Mouse (Mus musculus) kidney, embryonic 15.5 days (tissue): ENCODE measurements around the gene Ephb1. TPM values are rescaled to one million over a fixed set of nuclear protein-coding genes. Genes with fewer than 3 reads are reported as not detected.

Experiments
- ATAC-seq: fragments of 200-750 bp; cut with Nextera tagmentation; replicated peaks from 2 replicates; pipeline ENCODE4 v1.8.0; 2017; ENCODE audit warnings: moderate TSS enrichment; ENCODE audit not compliant: low FRiP score
- H3K27ac ChIP-seq: fragments of 300-500 bp; sonication (generic); 2 replicates; pipeline ENCODE4 v1.5.1; 2015; ENCODE audit warnings: mild to moderate bottlenecking, inconsistent platforms
- H3K27me3 ChIP-seq: fragments of 300-500 bp; sonication (generic); 2 replicates; pipeline ENCODE4 v1.6.1; 2015; ENCODE audit warnings: inconsistent platforms
- H3K36me3 ChIP-seq: fragments of 300-500 bp; sonication (generic); 2 replicates; pipeline ENCODE4 v1.6.1; 2015; ENCODE audit warnings: inconsistent platforms
- H3K4me1 ChIP-seq: fragments of 300-500 bp; sonication (generic); 2 replicates; pipeline ENCODE4 v1.6.1; 2015; ENCODE audit warnings: inconsistent platforms
- H3K4me2 ChIP-seq: fragments of 300-500 bp; sonication (generic); 2 replicates; pipeline ENCODE4 v1.6.1; 2015; ENCODE audit warnings: moderate library complexity, mild to moderate bottlenecking, inconsistent platforms
- H3K4me3 ChIP-seq: fragments of 300-500 bp; sonication (generic); replicated peaks from 2 replicates; pipeline ENCODE4 v1.5.1; 2015; ENCODE audit warnings: mild to moderate bottlenecking, inconsistent platforms
- H3K9ac ChIP-seq: fragments of 300-500 bp; sonication (generic); 2 replicates; pipeline ENCODE4 v1.6.1; 2015; ENCODE audit warnings: mild to moderate bottlenecking, inconsistent platforms
- H3K9me3 ChIP-seq: fragments of 300-500 bp; sonication (generic); replicated peaks from 2 replicates; pipeline ENCODE4 v1.6.1; 2016; ENCODE audit warnings: inconsistent platforms
- WGBS: fragments of 180-500 bp; shearing (Covaris S2); methylation state at CpG from one replicate; pipeline ENCODE4 v1.1.7; 2015; ENCODE audit warnings: mixed read lengths; 5-methylcytosine and 5-hydroxymethylcytosine counted together
- polyA plus RNA-seq: library from polyadenylated mRNA; unstranded; fragments of >200 nt; fragmentation: Nextera tagmentation; extraction: Ambion mirVana; gene quantifications from 2 replicates; pipeline ENCODE4 v1.2.1, GENCODE M21; 2015

Gene Ephb1
- polyA plus RNA-seq, 1 experiment from 2014 or later = 4.8 TPM

GRCm38 (mm10) chr9:102181276-102181675 lies 173.2 kb downstream of the Ephb1 start:
- Histone ChIP-seq H3K4me3 (no peak overlapping the region), H3K4me2 (no peak overlapping the region), H3K4me1 (peaks cover 16% of the 10 kb centered on the region), H3K9ac (no peak overlapping the region), H3K27ac (no peak overlapping the region), H3K36me3 (no peaks in the 10 kb centered on the region), H3K9me3 (no peaks in the 10 kb centered on the region), H3K27me3 (no peaks in the 10 kb centered on the region)
- WGBS = 51% methylated on average over 3 of the region's 3 CpGs
- ATAC-seq = no peak; the same call in 1 of the 2 replicates

DNA sequence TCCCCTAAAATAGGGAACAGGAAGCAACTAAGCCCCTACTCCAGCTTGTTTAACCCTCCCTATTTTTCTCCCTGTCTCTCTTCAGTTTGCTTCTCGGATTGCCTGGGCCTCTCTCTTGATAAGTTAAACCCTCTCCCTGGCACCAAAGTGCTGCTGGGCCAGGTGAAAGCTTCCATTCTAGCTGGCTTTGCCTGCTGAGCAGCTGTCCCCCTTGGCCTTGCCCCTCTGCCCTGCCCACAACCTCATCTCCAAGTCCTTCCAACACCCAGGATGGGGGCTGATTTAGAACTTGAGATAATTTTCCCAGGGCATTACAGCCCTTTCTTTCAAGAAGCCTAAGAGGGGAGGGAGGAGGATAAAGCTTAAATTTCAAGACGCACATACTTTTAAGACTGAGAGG lies 174.0 kb downstream of the Ephb1 start:
- no peak overlapping the region for H3K4me3 ChIP-seq
- peaks cover 16% of the 10 kb centered on the region for H3K4me1 ChIP-seq
- H3K9me3 ChIP-seq = no peaks in the 10 kb centered on the region
- no peaks in the 10 kb centered on the region for H3K27me3 ChIP-seq
- 37% methylated on average over 2 of the region's 2 CpGs for WGBS
- no peak overlapping the region for H3K9ac ChIP-seq
- no peak overlapping the region for H3K4me2 ChIP-seq
- H3K27ac ChIP-seq = no peak overlapping the region
- ATAC-seq = no peak
- no peaks in the 10 kb centered on the region for H3K36me3 ChIP-seq

DNA sequence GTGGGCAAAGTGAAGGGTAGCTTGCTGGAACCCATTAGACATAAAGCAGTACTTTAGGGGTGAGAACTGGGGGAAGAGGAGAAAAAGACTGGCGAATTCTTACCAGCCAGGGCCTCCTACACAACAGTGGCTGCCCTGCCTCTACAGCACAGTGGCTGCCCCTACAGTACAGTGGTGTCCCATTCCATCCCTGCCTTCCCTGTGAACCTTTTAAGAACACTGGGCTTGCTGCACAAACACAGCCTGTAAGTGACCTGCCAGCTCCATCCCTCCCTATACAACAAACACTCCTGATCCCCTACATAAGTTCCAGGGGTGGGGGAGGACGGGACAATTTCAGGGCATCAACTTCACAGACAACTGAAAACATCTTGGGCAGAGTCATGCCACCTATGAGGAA lies 174.4 kb downstream of the Ephb1 start:
- 51% methylated on average over 2 of the region's 2 CpGs for WGBS
- no peak overlapping the region for H3K27ac ChIP-seq

DNA sequence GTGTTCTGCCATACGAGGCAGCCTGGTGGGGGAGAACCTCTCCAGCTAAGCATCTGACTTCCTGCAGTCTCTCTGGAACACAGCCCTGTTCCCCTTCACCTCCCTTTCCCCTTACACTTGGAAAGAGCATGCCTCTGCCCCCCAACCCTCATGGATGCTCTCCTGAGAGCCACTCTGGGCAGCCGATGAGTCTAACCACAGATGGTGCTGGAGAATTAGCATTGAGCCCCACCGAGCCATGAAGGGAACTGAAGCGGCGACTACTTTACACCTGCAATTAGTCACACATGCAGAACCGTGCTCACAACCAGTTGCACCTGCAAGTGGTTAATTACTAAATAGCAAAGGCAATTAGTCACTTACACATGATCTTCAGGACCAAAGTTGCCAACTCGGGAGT lies 184.8 kb downstream of the Ephb1 start:
- ATAC-seq = no peak
- Histone ChIP-seq H3K9me3 (no peaks in the 10 kb centered on the region), H3K27me3 (peaks cover 6% of the 10 kb centered on the region; the same call in 1 of the 2 replicates), H3K27ac (no peak overlapping the region), H3K36me3 (no peaks in the 10 kb centered on the region), H3K9ac (no peak overlapping the region), H3K4me2 (no peak overlapping the region), H3K4me1 (no peaks in the 10 kb centered on the region), H3K4me3 (no peak overlapping the region)
- WGBS = 44% methylated on average over 7 of the region's 7 CpGs

More for the DNA sequence above, 174.4 kb downstream of the Ephb1 start:
- Histone ChIP-seq H3K9me3 (no peaks in the 10 kb centered on the region), H3K4me2 (no peak overlapping the region), H3K9ac (no peak overlapping the region), H3K4me1 (peaks cover 16% of the 10 kb centered on the region), H3K4me3 (no peak overlapping the region), H3K27me3 (no peaks in the 10 kb centered on the region), H3K36me3 (no peaks in the 10 kb centered on the region)
- no peak for ATAC-seq

GRCm38 (mm10) chr9:102155876-102156275 lies 198.6 kb downstream of the Ephb1 start:
- Histone ChIP-seq H3K27me3 (no peaks in the 10 kb centered on the region), H3K4me1 (peaks cover 7% of the 10 kb centered on the region; the same call in 1 of the 2 replicates), H3K9ac (no peak overlapping the region), H3K9me3 (no peaks in the 10 kb centered on the region), H3K4me2 (no peak overlapping the region), H3K4me3 (no peak overlapping the region), H3K27ac (no peak overlapping the region), H3K36me3 (no peaks in the 10 kb centered on the region)
- WGBS = 52% methylated on average over 3 of the region's 3 CpGs
- no peak for ATAC-seq

GRCm38 (mm10) chr9:102139181-102139580 lies 215.3 kb downstream of the Ephb1 start:
- Histone ChIP-seq H3K27me3 (no peaks in the 10 kb centered on the region), H3K27ac (no peak overlapping the region), H3K4me1 (no peaks in the 10 kb centered on the region), H3K36me3 (no peaks in the 10 kb centered on the region), H3K4me3 (no peak overlapping the region), H3K9ac (no peak overlapping the region), H3K9me3 (no peaks in the 10 kb centered on the region), H3K4me2 (no peak overlapping the region)
- WGBS = 94% methylated on average over 4 of the region's 4 CpGs
- no peak for ATAC-seq

DNA sequence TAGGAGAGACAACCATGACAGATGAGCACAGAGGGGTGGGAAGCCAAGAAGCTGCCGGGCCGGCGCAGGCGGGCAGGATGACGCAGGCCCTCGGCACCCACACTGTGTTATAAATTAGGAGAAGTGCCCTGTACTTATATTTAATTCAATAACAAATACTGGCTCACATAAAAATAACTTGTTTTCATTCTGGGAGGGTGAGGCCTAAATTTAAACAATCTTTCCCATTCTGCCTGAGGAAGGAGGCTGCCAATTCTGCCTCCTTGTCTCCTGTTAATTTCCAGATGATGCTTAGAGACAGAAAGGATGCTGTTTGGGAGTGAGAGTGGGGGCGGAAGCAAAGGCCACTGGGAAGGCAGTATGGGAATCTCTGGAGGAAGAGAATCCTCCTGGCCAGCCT lies 215.8 kb downstream of the Ephb1 start:
- no peak overlapping the region for H3K9ac ChIP-seq
- no peak overlapping the region for H3K27ac ChIP-seq
- no peaks in the 10 kb centered on the region for H3K4me1 ChIP-seq
- ATAC-seq = no peak
- H3K9me3 ChIP-seq = no peaks in the 10 kb centered on the region
- H3K4me2 ChIP-seq = no peak overlapping the region
- 83% methylated on average over 7 of the region's 7 CpGs for WGBS
- no peaks in the 10 kb centered on the region for H3K36me3 ChIP-seq
- no peak overlapping the region for H3K4me3 ChIP-seq
- no peaks in the 10 kb centered on the region for H3K27me3 ChIP-seq

GRCm38 (mm10) chr9:102138187-102138586 lies 216.3 kb downstream of the Ephb1 start:
- no peaks in the 10 kb centered on the region for H3K9me3 ChIP-seq
- H3K4me3 ChIP-seq = no peak overlapping the region
- no peaks in the 10 kb centered on the region for H3K36me3 ChIP-seq
- H3K27ac ChIP-seq = no peak overlapping the region
- ATAC-seq = no peak
- H3K9ac ChIP-seq = no peak overlapping the region
- no peak overlapping the region for H3K4me2 ChIP-seq
- H3K4me1 ChIP-seq = no peaks in the 10 kb centered on the region
- H3K27me3 ChIP-seq = no peaks in the 10 kb centered on the region

DNA sequence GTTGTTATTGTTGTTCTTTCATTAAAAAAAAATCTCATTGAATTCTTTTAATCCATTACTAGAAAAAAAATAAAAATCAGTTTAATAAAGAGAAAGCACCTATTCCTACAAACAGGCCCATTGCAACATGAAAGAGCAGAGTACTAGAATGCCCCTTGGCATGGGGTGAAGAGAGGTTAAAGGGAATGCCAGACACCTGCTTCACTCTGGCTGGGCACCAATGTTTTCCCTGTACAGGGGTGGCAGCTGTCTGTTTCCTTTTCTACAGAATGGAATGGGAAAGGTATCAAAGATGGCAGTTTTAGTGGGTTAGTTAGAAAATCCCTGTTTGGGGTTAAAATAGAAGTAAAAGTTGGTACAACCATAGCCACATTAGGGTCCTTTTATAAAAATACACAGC lies 224.0 kb downstream of the Ephb1 start:
- Histone ChIP-seq H3K4me1 (peaks cover 10% of the 10 kb centered on the region), H3K4me3 (no peak overlapping the region)
- ATAC-seq = no peak

GRCm38 (mm10) chr9:102126510-102126909 lies 228.0 kb downstream of the Ephb1 start:
- ATAC-seq = no peak

More for the DNA sequence above, 224.0 kb downstream of the Ephb1 start:
- no peak overlapping the region for H3K27ac ChIP-seq
- H3K9me3 ChIP-seq = no peaks in the 10 kb centered on the region
- no peaks in the 10 kb centered on the region for H3K36me3 ChIP-seq
- H3K4me2 ChIP-seq = no peak overlapping the region
- H3K27me3 ChIP-seq = peaks cover 3% of the 10 kb centered on the region; the same call in 1 of the 2 replicates
- H3K9ac ChIP-seq = no peak overlapping the region

DNA sequence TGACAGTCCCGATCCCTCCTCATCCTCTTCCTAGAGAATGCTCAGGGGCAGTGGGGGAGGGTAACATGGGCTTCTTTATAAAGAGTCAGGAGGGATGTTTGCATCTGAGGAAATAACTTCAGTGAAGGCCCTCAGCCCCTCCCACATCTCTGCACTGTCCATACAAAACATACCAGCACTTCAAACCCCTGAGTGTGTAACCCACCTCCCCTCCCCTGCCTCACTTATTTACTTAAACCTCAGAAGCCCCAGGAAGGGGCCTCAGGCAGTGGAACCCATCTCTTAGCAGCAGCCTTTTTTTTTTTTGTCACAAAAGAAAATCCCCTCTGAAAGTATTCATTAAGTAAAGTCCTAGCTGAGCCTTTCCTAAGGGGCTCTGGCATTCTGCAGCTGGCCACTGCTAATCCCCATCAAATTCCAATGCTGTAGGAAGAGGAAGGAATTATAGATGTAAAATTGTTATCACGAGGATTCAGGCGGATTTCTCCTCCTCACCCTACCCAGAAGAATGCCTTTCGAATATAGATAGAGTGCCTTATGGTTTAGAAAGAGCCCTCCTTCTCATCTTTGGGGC lies 231.5 kb downstream of the Ephb1 start:
- ATAC-seq = no peak

More at GRCm38 (mm10) chr9:102126510-102126909, 228.0 kb downstream of the Ephb1 start:
- no peaks in the 10 kb centered on the region for H3K36me3 ChIP-seq
- H3K4me2 ChIP-seq = no peak overlapping the region
- 21% methylated on average over 3 of the region's 3 CpGs for WGBS
- H3K4me3 ChIP-seq = no peak overlapping the region
- H3K9ac ChIP-seq = no peak overlapping the region
- H3K9me3 ChIP-seq = no peaks in the 10 kb centered on the region
- H3K27ac ChIP-seq = no peak overlapping the region
- peaks cover 10% of the 10 kb centered on the region for H3K4me1 ChIP-seq
- peaks cover 3% of the 10 kb centered on the region; the same call in 1 of the 2 replicates for H3K27me3 ChIP-seq

DNA sequence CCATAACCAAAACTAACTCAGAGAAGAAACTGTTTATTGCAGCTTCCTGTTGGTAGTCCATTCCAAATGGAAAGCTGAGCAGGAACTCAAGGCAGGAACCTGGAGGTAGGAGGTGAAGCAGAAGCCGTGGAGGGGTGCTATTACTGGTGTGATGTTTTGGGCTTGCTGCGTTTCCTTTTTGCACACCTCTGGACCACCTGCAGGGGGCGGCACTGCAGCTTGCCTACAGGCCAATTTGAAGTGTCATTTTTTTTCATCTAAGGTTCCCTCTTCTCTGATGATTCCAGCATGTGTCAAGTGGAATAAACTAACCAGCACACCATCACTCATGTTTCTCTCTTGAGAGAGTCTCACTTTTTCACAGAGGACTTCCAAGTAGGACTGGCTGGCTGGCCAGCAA lies 235.1 kb downstream of the Ephb1 start:
- no peak for ATAC-seq
- Histone ChIP-seq H3K9ac (no peak overlapping the region), H3K9me3 (no peaks in the 10 kb centered on the region), H3K4me1 (no peaks in the 10 kb centered on the region), H3K36me3 (no peaks in the 10 kb centered on the region), H3K4me3 (no peak overlapping the region), H3K27ac (no peak overlapping the region), H3K4me2 (no peak overlapping the region), H3K27me3 (no peaks in the 10 kb centered on the region)
- 78% methylated on average over 3 of the region's 3 CpGs for WGBS

More for the DNA sequence above, 231.5 kb downstream of the Ephb1 start:
- no peak overlapping the region for H3K4me3 ChIP-seq
- H3K4me2 ChIP-seq = no peak overlapping the region
- no peak overlapping the region for H3K9ac ChIP-seq
- 60% methylated on average over 4 of the region's 4 CpGs for WGBS
- H3K27ac ChIP-seq = no peak overlapping the region
- no peaks in the 10 kb centered on the region for H3K27me3 ChIP-seq
- no peaks in the 10 kb centered on the region for H3K9me3 ChIP-seq
- no peaks in the 10 kb centered on the region for H3K36me3 ChIP-seq
- peaks cover 10% of the 10 kb centered on the region for H3K4me1 ChIP-seq

GRCm38 (mm10) chr9:102115326-102115725 lies 239.2 kb downstream of the Ephb1 start:
- no peak overlapping the region for H3K27ac ChIP-seq
- H3K4me2 ChIP-seq = no peak overlapping the region
- no peaks in the 10 kb centered on the region for H3K4me1 ChIP-seq
- no peak overlapping the region for H3K4me3 ChIP-seq
- no peak overlapping the region for H3K9ac ChIP-seq
- no peaks in the 10 kb centered on the region for H3K27me3 ChIP-seq
- no peaks in the 10 kb centered on the region for H3K9me3 ChIP-seq
- no peak for ATAC-seq
- WGBS = 90% methylated on average over 10 of the region's 10 CpGs
- no peaks in the 10 kb centered on the region for H3K36me3 ChIP-seq
